Mouse (Mus musculus) spleen, embryonic (tissue): ENCODE measurements at regions not wholly inside any gene's neighbourhood (a gene's known extent, or its start where the extent isn't known, plus 50 kb on each side); places are given as distances from the start of the nearest gene placed in this dataset.
"Not testable (repeated sequence)": the region's sequence is repeated elsewhere in the genome, so short reads cannot be mapped to it uniquely, and the experiment has no call there.

Source experiments
- CTCF ChIA-PET: fragments of 350-600 bp; sonication (Branson Sonifier 250); formaldehyde crosslinking; loops from one replicate; lab custom pipeline; 2022; lab: Charles Lee

DNA sequence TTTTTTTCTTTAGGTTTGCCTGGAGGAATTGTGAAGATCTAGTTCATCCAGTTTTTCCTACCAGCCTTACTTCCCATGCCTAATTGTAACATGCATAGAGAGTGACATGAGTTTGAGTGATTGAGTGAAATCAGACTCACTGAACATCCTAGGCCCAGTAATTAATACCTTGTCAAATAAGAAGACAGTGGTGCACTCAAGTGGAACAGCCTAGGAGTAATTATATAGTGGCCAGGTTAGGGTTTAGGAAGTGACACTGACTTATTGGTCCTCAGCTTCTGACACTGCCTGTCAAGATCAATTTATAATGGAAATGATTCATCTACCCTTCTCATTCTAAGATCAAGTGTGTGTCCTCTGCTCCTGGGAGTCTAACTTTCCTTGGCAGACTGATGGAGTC is 250.8 kb downstream of the Tpbg start:
- CTCF ChIA-PET = no interaction called here

- CTCF ChIA-PET = no interaction called here
Observed at GRCm38 (mm10) chr9:86095460-86095859, 253.3 kb downstream of the Tpbg start.

- CTCF ChIA-PET = no interaction called here
Observed at GRCm38 (mm10) chr9:86096246-86096645, 254.1 kb downstream of the Tpbg start.

DNA sequence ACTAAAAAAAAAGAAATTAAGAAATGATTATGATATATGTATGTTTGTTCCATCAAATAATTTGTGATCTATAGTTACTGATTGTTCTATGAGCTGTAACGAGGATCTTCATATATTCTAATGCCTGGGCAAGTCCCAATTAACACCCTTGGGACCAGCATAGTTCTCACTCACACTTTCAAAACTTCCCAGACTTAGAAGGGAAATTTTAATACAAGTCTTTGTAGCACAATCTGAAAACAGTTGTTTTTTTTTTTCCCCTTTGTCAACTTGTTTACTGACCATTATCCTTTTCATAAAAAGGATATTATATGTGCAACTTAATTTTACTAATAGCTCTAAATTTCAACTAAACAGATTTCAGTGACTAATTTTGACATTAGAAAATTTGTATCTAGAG is 257.1 kb downstream of the Tpbg start:
- CTCF ChIA-PET = no interaction called here

DNA sequence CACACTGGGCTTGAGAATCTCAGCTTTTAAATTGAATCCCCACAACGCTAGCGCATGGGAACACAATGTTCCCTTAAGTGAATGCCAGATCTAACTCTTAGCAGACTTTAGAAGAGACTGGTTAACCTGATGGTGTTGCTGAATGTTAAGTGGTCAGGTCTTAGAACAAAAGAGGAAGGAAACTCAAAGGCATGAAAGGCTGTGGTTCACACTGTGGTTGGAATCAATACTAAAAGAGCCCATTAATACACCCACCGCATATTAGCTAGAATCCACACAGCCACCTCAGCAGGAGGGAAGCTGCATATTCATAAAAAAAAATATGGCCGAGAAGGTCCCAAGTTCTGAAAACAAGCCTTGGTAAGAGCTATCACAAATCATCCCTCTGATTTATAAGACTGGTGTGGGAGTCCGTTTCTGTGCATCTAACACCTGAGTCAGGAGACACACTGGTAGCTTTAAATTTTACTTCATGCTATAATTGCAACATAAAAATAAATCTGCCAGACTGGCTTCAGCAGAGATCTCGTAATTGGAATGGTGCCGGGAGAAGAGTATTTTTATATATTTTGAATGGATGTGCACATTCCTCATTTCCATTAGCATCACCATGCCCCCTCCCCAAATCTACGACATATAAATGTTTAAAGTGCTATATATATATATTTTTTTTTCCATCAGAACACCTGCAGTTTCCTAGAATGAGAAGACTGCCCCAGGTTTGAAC is 259.3 kb downstream of the Tpbg start:
- CTCF ChIA-PET = interaction anchor here (0.7 kb wide), 1 partner anchor 386 kb away, joined by 3 read pairs; no protein-coding TSS in a partner anchor

GRCm38 (mm10) chr9:86103607-86104006 is 261.4 kb downstream of the Tpbg start:
- CTCF ChIA-PET = no interaction called here

- CTCF ChIA-PET = no interaction called here
Observed at GRCm38 (mm10) chr9:86104664-86105063, 262.5 kb downstream of the Tpbg start.

DNA sequence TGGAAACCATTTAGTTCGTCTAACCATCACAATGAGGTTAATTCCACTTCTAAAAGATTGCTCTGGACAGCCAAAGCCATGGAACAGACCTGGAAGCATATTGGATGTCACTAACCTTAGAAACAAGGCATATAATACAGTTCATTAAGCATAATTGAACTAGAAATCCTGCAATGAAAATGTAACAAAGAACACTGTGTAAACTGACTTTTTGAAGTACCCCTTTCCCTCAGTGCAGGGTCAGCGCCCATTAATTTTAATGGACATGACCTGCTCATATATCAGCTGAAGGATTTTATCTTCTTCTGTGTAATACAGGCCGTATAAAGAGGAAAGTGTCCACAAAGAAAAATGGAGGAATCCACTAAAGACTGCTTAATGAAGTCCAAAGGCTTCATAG is 263.7 kb downstream of the Tpbg start:
- CTCF ChIA-PET = no interaction called here

DNA sequence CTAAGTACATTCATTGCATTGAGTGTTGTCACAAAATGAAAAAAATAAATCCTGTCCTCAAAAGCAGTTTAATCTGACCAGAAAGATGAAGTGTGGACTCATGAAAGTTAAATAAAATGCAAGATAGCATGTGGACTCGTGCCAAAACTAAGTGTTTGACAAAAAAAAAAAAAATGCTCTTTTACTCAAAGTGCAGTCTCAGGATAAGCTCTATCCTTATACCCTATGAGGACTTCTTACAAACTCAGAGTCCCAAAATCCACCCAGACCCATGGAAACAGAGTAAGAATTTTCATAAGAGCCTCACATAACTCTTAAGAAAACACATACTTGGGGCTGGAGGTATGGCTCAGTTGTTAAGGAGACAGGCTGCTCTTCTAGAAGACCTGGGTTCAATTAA is 267.7 kb downstream of the Tpbg start:
- CTCF ChIA-PET = no interaction called here

DNA sequence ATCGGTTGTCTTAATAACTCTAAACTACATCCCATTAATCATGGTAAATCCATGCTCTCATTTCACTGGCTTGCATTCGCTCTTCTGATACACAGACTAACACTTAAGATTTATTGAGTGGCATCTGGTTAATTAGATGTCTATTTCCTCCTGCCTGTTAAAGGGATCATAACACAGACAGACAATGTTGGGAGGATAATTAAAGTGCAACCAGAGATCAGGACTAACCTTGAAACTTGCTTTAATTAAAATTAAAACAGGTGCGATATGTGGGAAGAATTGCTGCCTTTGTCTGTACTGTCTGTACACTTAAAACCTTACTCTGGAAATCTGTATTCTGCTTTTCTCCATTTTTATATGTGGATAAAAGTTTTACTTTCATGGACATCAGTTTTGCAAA is 277.2 kb downstream of the Tpbg start:
- CTCF ChIA-PET = no interaction called here

DNA sequence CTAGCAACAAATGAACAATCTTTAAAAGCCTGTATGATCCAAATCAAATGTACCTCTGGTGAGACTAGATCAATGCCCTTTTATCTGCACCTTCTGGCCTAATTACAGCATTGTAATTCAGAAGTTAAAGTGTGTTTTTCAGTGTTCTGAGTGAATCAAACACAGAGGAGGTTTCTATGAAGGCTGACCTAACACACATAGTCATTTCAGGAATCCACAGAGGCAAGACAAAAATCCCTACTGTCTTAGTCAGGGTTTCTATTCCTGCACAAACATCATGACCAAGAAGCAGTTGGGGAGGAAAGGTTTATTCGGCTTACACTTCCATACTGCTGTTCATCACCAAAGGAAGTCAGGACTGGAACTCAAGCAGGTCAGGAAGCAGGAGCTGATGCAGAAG is 293.4 kb downstream of the Tpbg start:
- CTCF ChIA-PET = not testable (repeated sequence)

DNA sequence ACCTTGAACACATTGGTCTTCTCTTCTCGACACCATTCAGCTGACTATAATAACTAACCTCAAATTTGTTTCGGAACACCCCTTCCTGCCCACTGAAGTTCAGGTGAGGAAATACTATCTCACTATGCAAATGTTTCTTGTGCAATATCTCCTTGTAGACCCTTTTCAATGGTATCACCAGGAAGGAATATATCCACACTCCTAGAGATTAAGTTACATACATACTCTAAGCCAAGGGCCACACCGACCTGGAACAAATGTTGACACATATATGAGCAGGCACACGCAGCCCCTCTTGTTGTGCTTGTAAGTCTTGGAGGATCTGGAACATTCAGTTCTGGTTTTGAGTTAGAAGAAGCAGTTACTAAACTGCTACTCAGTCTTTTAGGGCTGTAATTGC is 303.7 kb downstream of the Tpbg start:
- CTCF ChIA-PET = no interaction called here

DNA sequence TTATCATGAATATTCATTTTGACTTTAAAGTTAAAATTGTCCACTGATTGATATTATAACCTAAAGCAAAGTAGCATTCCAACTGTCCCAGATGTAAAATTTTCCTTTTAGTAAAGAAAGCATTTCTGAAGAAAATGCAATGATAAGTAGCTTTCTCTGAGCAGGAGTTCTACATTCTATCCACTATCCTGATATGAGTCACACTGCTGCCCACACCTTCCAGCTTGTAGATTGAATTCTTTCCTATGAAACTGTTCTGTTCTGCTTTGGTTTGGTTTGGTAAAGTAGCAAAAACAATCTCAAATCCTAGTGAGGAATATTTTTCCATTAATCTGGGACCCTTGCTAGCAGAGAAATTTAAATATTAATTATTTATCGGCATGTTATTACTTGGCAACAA is 304.4 kb downstream of the Ube2cbp start:
- CTCF ChIA-PET = no interaction called here

DNA sequence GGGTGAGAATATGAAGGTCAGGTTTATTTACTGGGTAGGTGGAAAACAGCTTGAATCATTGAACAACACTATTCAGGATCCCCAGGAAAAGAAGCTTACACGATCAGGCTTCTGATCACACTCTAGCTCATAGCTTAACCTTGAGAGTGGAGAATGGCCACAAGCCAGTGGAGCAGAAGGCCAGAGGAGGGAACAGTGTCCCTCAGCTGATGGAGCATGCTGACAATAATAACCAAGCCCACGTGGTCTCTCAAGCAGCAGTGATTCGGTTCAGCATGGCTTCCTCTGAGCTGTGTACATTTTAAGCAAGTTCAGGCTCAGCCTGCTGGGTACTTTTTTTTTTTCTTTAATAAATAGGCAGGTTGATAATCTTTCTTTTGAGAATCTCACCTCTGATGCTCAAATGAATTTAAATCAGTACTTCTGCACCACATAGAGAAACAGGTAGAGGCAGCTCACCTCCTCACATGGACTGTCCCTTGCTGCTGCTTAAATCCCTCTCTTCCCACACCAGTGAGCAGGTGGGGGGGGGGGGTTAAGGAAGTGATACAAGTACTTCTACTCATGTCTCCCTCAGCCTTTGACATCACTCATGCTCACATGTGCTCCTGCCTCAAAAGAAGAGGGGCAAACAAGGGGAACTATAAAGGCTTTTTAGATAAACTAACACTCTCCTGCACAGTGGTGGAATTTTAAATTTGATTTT is 298.2 kb downstream of the Ube2cbp start:
- CTCF ChIA-PET = no interaction called here

DNA sequence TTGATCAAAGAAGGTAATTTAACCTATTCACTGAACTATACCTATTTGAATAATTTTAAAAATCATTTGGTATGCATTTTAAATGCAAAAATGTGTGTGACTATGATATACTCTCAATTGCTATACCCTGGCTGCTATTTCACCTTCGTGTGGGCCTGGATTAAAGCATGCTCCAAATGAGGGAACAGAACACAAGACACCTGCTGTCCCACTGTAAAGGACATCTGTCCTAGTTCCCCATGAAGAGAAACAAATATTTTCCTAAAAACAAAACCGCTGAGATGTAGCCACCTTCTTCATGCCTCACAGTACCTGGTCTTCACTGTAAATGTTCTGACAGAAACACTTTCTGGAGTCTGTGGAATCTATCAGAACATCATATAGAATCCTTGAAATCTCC is 294.0 kb downstream of the Ube2cbp start:
- CTCF ChIA-PET = no interaction called here

DNA sequence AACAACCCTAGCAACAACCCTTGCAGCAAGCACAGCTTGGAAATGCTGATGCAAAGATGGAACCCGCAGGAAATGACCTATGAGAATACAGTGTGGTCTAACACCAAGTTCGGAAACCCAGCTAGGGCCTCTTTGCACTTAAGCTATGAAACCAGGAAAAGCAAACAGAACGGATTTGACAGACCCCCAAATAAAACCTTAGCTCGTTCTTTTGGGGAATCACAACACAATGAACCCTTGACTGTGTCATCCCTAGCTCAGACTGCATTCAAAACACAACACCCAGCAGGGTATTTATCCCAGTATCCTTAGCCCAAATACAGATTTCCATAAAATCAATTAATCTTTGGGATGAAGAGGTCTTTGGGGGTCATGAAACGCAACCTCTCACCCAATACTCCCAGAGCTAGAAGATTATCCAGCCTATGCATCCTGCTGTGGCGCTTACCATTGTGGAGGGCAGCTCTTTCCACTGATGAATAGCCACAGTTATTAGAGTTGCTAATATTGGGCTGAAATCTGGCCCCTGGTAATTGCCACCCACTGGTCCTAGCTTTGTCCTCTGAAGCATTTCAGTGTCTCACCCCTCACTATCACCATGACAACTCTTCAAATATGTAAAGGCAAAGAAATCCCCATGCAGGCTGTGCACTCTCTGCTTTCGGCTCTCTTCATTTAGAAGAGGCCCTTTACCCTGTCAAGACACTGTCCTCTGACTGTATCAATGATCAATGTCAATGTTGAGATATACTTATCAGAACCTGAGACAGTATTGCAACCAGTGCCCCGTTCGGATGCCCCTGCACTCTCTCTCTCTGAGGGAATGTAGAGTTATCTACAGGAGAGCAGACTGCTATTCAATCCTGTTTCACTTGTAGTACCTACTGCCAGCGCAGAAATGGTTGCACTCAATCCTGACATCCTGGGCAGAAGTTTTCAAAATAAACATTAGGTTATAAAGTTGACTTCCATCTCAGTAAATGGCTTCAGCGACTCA is 277.7 kb downstream of the Ube2cbp start:
- CTCF ChIA-PET = no interaction called here

DNA sequence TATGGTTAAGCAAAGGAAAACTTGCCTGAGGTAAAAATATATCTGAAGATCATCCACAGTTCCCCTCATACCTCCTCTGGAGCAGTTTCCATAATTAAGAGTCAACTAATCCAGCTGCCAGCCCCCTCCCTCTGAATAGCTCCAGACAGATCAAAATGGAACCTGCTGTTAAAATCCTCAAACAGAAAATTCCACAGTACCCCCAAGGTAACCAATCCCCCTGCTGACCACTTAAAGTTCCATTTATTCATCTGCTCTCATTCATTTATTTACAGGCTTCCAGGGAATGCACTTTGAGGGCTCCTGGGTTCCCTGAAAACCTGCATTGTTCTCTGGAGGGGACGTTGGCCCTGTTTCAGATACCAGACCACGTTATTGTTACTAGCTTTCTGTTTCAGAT is 275.9 kb downstream of the Ube2cbp start:
- CTCF ChIA-PET = no interaction called here

DNA sequence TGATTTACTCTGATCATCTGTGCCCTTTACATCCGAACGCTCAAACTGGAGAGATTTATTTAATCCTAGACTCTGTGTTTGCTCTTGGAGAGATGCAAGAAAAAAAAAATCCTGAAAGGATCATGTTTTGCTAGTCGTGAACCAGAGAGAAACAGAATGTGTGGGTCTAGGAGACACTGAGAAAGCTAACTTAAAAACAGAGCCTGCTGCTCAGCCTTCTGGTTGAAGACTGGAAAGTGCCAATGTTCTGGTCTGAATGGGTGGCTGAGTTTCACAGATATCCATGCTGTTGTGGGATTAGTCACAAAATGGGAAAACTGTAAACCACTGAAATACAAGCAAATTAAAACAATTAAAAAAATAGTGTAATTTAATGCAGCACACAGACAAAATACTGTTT is 259.7 kb downstream of the Ube2cbp start:
- CTCF ChIA-PET = no interaction called here

DNA sequence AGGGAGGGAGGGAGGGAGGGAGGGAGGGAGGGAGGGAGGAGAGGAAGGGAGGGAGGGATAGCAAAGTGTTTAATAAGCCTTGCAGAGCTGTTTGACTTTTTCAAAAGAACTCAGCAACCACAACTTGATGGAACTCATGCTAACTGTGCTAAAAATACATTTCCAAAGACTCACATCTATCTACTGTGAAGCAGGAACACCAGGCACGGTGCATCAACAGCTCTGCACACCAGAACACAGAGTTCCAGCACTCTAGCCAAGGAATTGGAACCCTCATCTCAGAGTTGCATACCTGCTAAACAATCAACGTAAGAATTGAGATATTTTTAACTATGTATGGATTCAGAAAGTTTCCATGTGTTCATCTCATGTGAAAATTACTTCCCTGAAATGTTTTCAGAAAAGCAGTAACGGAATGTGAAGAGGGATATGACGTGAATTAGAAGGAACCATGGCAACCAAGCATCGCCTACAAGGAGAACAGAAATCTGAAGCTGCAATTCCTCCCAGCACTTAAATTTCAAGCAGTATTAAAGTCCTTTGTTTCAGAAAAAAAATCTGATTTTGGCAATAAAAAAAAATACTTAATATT is 256.3 kb downstream of the Ube2cbp start:
- CTCF ChIA-PET = no interaction called here

DNA sequence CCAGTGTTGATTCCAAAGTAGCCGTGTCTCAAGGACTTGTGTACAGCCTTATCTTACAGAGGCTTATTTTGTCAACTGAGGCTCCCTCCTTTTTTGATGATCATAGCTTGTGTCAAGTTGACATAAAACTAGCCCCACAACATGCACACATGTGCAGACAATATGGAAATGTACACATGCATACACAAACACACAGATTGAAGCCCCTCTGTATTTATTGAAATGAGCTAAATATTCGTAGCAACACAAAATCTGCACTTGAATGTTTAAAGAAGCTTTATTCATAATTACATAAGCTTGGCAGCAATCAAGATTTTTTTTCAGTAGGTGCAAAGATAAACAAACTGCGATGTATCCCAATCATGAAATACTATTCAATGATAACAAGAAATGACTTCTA is 253.5 kb downstream of the Ube2cbp start:
- CTCF ChIA-PET = no interaction called here

DNA sequence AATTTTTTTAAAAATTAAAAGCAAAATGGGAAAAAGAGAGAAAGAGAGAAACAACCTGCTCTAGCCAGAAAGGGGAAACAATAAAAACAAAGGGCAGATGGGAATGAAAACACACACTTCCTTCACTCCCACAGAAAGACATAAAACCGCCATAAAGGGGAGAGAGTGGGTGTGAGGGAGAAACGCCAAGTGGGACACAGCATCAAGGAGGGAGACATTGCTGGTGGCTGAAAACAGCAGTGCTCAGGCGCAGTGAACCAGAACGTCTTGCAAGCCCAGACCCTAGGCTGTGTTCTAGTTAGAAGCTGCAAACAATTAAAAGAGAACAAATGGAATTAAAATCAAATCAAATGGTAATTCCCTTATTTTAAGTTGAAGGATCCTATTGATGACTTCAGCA is 245.1 kb downstream of the Ube2cbp start:
- CTCF ChIA-PET = no interaction called here

- CTCF ChIA-PET = no interaction called here
Observed at GRCm38 (mm10) chr9:86224530-86224929, 240.2 kb downstream of the Ube2cbp start.
